Mouse (Mus musculus): Measurements from ENCODE around the gene Nsmce4a. TPM values are rescaled to one million over a fixed set of nuclear protein-coding genes. Genes with fewer than 3 reads are reported as not detected.

Gene Nsmce4a
- polyA plus RNA-seq, 1 experiment from 2014 or later, result 81.4 TPM

GRCm38 (mm10) chr7:130574211-130574991 is 1.5 kb upstream of the Nsmce4a start:
- H3K27me3 ChIP-seq, result no peaks in the 10 kb centered on the region
- H3K4me1 ChIP-seq (replicated peaks), result peaks cover 10% of the 10 kb centered on the region
- no peak overlapping the region for H3K4me3 ChIP-seq
- no peak overlapping the region for H3K9ac ChIP-seq
- H3K36me3 ChIP-seq, result no peaks in the 10 kb centered on the region
- 45% methylated on average over 13 of the region's 13 CpGs for WGBS
- H3K4me2 ChIP-seq, result peak overlapping the region; percentile 22
- H3K9me3 ChIP-seq, result no peaks in the 10 kb centered on the region
- ATAC-seq (ENCODE audit: low FRiP score, low read depth), result peak; percentile 91
- peak overlapping the region; percentile 53; the same call in 1 of the 2 replicates for H3K27ac ChIP-seq (replicated peaks)

- H3K27me3 ChIP-seq, result no peaks in the 10 kb centered on the region
- H3K4me3 ChIP-seq, result no peak overlapping the region
- no peaks in the 10 kb centered on the region for H3K9me3 ChIP-seq
- no peaks in the 10 kb centered on the region for H3K36me3 ChIP-seq
- no peak overlapping the region for H3K4me2 ChIP-seq
- H3K9ac ChIP-seq, result no peak overlapping the region
- 89% methylated on average over 10 of the region's 10 CpGs for WGBS
- peaks cover 10% of the 10 kb centered on the region for H3K4me1 ChIP-seq (replicated peaks)
- no peak overlapping the region for H3K27ac ChIP-seq (replicated peaks)
- no peak for ATAC-seq (ENCODE audit: low FRiP score, low read depth)
These were observed 828 bp upstream of the Nsmce4a start for GRCm38 (mm10) chr7:130573746-130574145.

- H3K27ac ChIP-seq (replicated peaks), result no peak overlapping the region
- no peaks in the 10 kb centered on the region for H3K4me1 ChIP-seq (replicated peaks)
- no peak overlapping the region for H3K4me2 ChIP-seq
- H3K9ac ChIP-seq, result no peak overlapping the region
- no peak overlapping the region for H3K4me3 ChIP-seq
- 33% methylated on average over 7 of the region's 7 CpGs for WGBS
- no peaks in the 10 kb centered on the region for H3K27me3 ChIP-seq
- no peaks in the 10 kb centered on the region for H3K36me3 ChIP-seq
- H3K9me3 ChIP-seq, result no peaks in the 10 kb centered on the region
- ATAC-seq (ENCODE audit: low FRiP score, low read depth), result no peak
These were observed 2.4 kb downstream of the Nsmce4a start for GRCm38 (mm10) chr7:130570472-130570871.

GRCm38 (mm10) chr7:130568783-130569436 is 4.0 kb downstream of the Nsmce4a start:
- 81% methylated on average over 9 of the region's 9 CpGs for WGBS
- ATAC-seq (ENCODE audit: low FRiP score, low read depth), result no peak
- no peaks in the 10 kb centered on the region for H3K9me3 ChIP-seq
- H3K27me3 ChIP-seq, result no peaks in the 10 kb centered on the region
- no peak overlapping the region for H3K27ac ChIP-seq (replicated peaks)
- H3K36me3 ChIP-seq, result no peaks in the 10 kb centered on the region
- H3K4me3 ChIP-seq, result no peak overlapping the region
- no peaks in the 10 kb centered on the region for H3K4me1 ChIP-seq (replicated peaks)
- no peak overlapping the region for H3K9ac ChIP-seq
- H3K4me2 ChIP-seq, result no peak overlapping the region

- ATAC-seq (ENCODE audit: low FRiP score, low read depth), result no peak
These were observed 8.3 kb downstream of the Nsmce4a start for GRCm38 (mm10) chr7:130564596-130564995.

GRCm38 (mm10) chr7:130563880-130564279 is 9.0 kb downstream of the Nsmce4a start:
- no peak overlapping the region for H3K27ac ChIP-seq (replicated peaks)
- H3K27me3 ChIP-seq, result no peaks in the 10 kb centered on the region
- 63% methylated on average over 4 of the region's 4 CpGs for WGBS
- no peak overlapping the region for H3K9ac ChIP-seq
- H3K4me2 ChIP-seq, result no peak overlapping the region
- H3K4me3 ChIP-seq, result no peak overlapping the region
- no peaks in the 10 kb centered on the region for H3K4me1 ChIP-seq (replicated peaks)
- no peaks in the 10 kb centered on the region for H3K36me3 ChIP-seq
- no peaks in the 10 kb centered on the region for H3K9me3 ChIP-seq
- no peak for ATAC-seq (ENCODE audit: low FRiP score, low read depth)

More at GRCm38 (mm10) chr7:130564596-130564995, 8.3 kb downstream of the Nsmce4a start:
- Histone ChIP-seq H3K4me2 (no peak overlapping the region), H3K9ac (no peak overlapping the region), H3K27me3 (no peaks in the 10 kb centered on the region), H3K9me3 (no peaks in the 10 kb centered on the region), H3K4me3 (no peak overlapping the region), H3K4me1 (replicated peaks) (no peaks in the 10 kb centered on the region), H3K36me3 (no peaks in the 10 kb centered on the region), H3K27ac (replicated peaks) (no peak overlapping the region)
- 75% methylated on average over 3 of the region's 3 CpGs for WGBS

GRCm38 (mm10) chr7:130563276-130563675 is 9.6 kb downstream of the Nsmce4a start:
- 90% methylated on average over 4 of the region's 4 CpGs for WGBS
- no peaks in the 10 kb centered on the region for H3K4me1 ChIP-seq (replicated peaks)
- H3K9ac ChIP-seq, result no peak overlapping the region
- H3K9me3 ChIP-seq, result no peaks in the 10 kb centered on the region
- no peaks in the 10 kb centered on the region for H3K27me3 ChIP-seq
- no peak for ATAC-seq (ENCODE audit: low FRiP score, low read depth)
- no peaks in the 10 kb centered on the region for H3K36me3 ChIP-seq
- no peak overlapping the region for H3K4me2 ChIP-seq
- no peak overlapping the region for H3K4me3 ChIP-seq
- H3K27ac ChIP-seq (replicated peaks), result no peak overlapping the region

GRCm38 (mm10) chr7:130560933-130561332 is 12.0 kb downstream of the Nsmce4a start:
- no peaks in the 10 kb centered on the region for H3K4me1 ChIP-seq (replicated peaks)
- 83% methylated on average over 1 of the region's 1 CpGs for WGBS
- no peak overlapping the region for H3K4me2 ChIP-seq
- no peak overlapping the region for H3K4me3 ChIP-seq
- ATAC-seq (ENCODE audit: low FRiP score, low read depth), result no peak
- H3K27ac ChIP-seq (replicated peaks), result no peak overlapping the region
- H3K9ac ChIP-seq, result no peak overlapping the region
- H3K9me3 ChIP-seq, result no peaks in the 10 kb centered on the region
- no peaks in the 10 kb centered on the region for H3K27me3 ChIP-seq
- no peaks in the 10 kb centered on the region for H3K36me3 ChIP-seq

GRCm38 (mm10) chr7:130558592-130558991 is 14.3 kb downstream of the Nsmce4a start:
- Histone ChIP-seq H3K9ac (no peak overlapping the region), H3K9me3 (no peaks in the 10 kb centered on the region), H3K4me2 (no peak overlapping the region), H3K27me3 (no peaks in the 10 kb centered on the region), H3K4me3 (no peak overlapping the region), H3K4me1 (replicated peaks) (no peaks in the 10 kb centered on the region), H3K27ac (replicated peaks) (no peak overlapping the region), H3K36me3 (no peaks in the 10 kb centered on the region)
- 74% methylated on average over 4 of the region's 4 CpGs for WGBS
- no peak for ATAC-seq (ENCODE audit: low FRiP score, low read depth)

- no peak overlapping the region for H3K4me3 ChIP-seq
- no peak overlapping the region for H3K27ac ChIP-seq (replicated peaks)
- no peaks in the 10 kb centered on the region for H3K36me3 ChIP-seq
- 54% methylated on average over 5 of the region's 5 CpGs for WGBS
- no peak for ATAC-seq (ENCODE audit: low FRiP score, low read depth)
- no peak overlapping the region for H3K4me2 ChIP-seq
- H3K27me3 ChIP-seq, result no peaks in the 10 kb centered on the region
- H3K9me3 ChIP-seq, result no peaks in the 10 kb centered on the region
- no peak overlapping the region for H3K9ac ChIP-seq
- no peaks in the 10 kb centered on the region for H3K4me1 ChIP-seq (replicated peaks)
These were observed 17.3 kb downstream of the Nsmce4a start for GRCm38 (mm10) chr7:130555597-130555996.

GRCm38 (mm10) chr7:130553321-130553720 is 19.6 kb downstream of the Nsmce4a start:
- no peak overlapping the region for H3K9ac ChIP-seq
- WGBS, result 67% methylated on average over 4 of the region's 4 CpGs
- H3K9me3 ChIP-seq, result no peaks in the 10 kb centered on the region
- no peak overlapping the region for H3K4me2 ChIP-seq
- no peaks in the 10 kb centered on the region for H3K4me1 ChIP-seq (replicated peaks)
- no peaks in the 10 kb centered on the region for H3K36me3 ChIP-seq
- no peaks in the 10 kb centered on the region for H3K27me3 ChIP-seq
- H3K27ac ChIP-seq (replicated peaks), result no peak overlapping the region
- ATAC-seq (ENCODE audit: low FRiP score, low read depth), result no peak
- H3K4me3 ChIP-seq, result no peak overlapping the region

- ATAC-seq (ENCODE audit: low FRiP score, low read depth), result no peak
These were observed 20.1 kb downstream of the Nsmce4a start for GRCm38 (mm10) chr7:130552780-130553179.

More at GRCm38 (mm10) chr7:130552780-130553179, 20.1 kb downstream of the Nsmce4a start:
- H3K27me3 ChIP-seq, result no peaks in the 10 kb centered on the region
- H3K4me2 ChIP-seq, result no peak overlapping the region
- no peaks in the 10 kb centered on the region for H3K4me1 ChIP-seq (replicated peaks)
- H3K36me3 ChIP-seq, result no peaks in the 10 kb centered on the region
- no peaks in the 10 kb centered on the region for H3K9me3 ChIP-seq
- H3K9ac ChIP-seq, result no peak overlapping the region
- H3K27ac ChIP-seq (replicated peaks), result no peak overlapping the region
- 49% methylated on average over 5 of the region's 5 CpGs for WGBS
- H3K4me3 ChIP-seq, result no peak overlapping the region
